Mouse (Mus musculus) ES-E14 (cell line): ENCODE results near the gene Znrf3. TPM values are rescaled to one million over a fixed set of nuclear protein-coding genes. Genes with fewer than 3 reads are reported as not detected.

ENCODE experiments used
- DNase-seq: peaks from one replicate; pipeline ENCODE4 v3.0.0-alpha.2; 2013; ENCODE audit warnings: low read depth, low spot score
- H3K27ac ChIP-seq: 2 replicates; pipeline ENCODE4 v1.5.1; 2012; ENCODE audit warnings: low read depth, mild to moderate bottlenecking, low read length, moderate library complexity, mixed read lengths; ENCODE audit not compliant: poor library complexity, insufficient read depth, severe bottlenecking
- H3K36me3 ChIP-seq: 2 replicates; pipeline ENCODE4 v1.6.1; 2012; ENCODE audit warnings: mild to moderate bottlenecking, low read length, moderate library complexity, mixed read lengths; ENCODE audit not compliant: control insufficient read depth, poor library complexity, insufficient read depth, severe bottlenecking
- H3K4me1 ChIP-seq, 2 experiments: fragments of 150-350 bp in 1 of 2; sonication (generic) in 1 of 2; 2 replicates each; pipeline ENCODE4 v1.6.1; 2012; ENCODE audit warnings: low read length in 2 of 2, mild to moderate bottlenecking in 1 of 2, mixed read lengths in 1 of 2; ENCODE audit not compliant: control insufficient read depth in 2 of 2, insufficient read depth in 2 of 2, poor library complexity in 1 of 2
- H3K4me3 ChIP-seq, 2 experiments: fragments of 150-350 bp in 1 of 2; sonication (generic) in 1 of 2; 2 replicates each; pipeline ENCODE4 v1.5.1; 2012; ENCODE audit warnings: low read length in 2 of 2, low read depth in 1 of 2, mild to moderate bottlenecking in 1 of 2, mixed read lengths in 1 of 2; ENCODE audit not compliant: insufficient read depth in 1 of 2, poor library complexity in 1 of 2, severe bottlenecking in 1 of 2
- H3K9ac ChIP-seq: 2 replicates; pipeline ENCODE4 v1.6.1; 2012; ENCODE audit warnings: low read depth, mild to moderate bottlenecking, low read length, mixed read lengths; ENCODE audit not compliant: poor library complexity, insufficient read depth, severe bottlenecking
- H3K9me3 ChIP-seq: fragments of 150-350 bp; sonication (generic); 2 replicates; pipeline ENCODE4 v1.6.1; 2012; ENCODE audit warnings: low read depth, mild to moderate bottlenecking, low read length; ENCODE audit not compliant: control insufficient read depth, insufficient read depth
- CHD2 ChIP-seq: IDR thresholded peaks from 2 replicates; pipeline ENCODE4 v1.6.1; 2014; ENCODE audit warnings: mild to moderate bottlenecking, low read depth, low read length, inconsistent platforms
- HCFC1 ChIP-seq: IDR thresholded peaks from 2 replicates; pipeline ENCODE4 v1.6.1; 2012; ENCODE audit warnings: low read length, inconsistent platforms, borderline replicate concordance; ENCODE audit not compliant: insufficient read depth
- MAFK ChIP-seq: IDR thresholded peaks from 2 replicates; pipeline ENCODE4 v1.6.1; 2014; ENCODE audit warnings: mild to moderate bottlenecking, low read depth, low read length, inconsistent platforms; ENCODE audit not compliant: insufficient read depth
- ZC3H11A ChIP-seq: IDR thresholded peaks from 2 replicates; pipeline ENCODE4 v1.6.1; 2012; ENCODE audit warnings: low read depth, mild to moderate bottlenecking, inconsistent platforms, low read length, borderline replicate concordance
- ZNF384 ChIP-seq: IDR thresholded peaks from 2 replicates; pipeline ENCODE4 v1.6.1; 2012; ENCODE audit warnings: low read depth, low read length, inconsistent platforms
- in situ Hi-C, 2 experiments: fragments of 600-800 bp; cut with MboI; formaldehyde crosslinking; loops; one replicate each; pipeline ENCODE4 v1.15.1; 2025; ENCODE audit warnings: low sequenced_read_pairs in 2 of 2, inconsistent platforms in 1 of 2; ENCODE audit not compliant: unreplicated experiment in 2 of 2
- total RNA-seq: library from RNA; depleted of rRNA; stranded (reverse); fragments of 300-350 nt; gene quantifications from 2 replicates; pipeline ENCODE4 v1.2.3, GENCODE M21; 2012

The Znrf3 gene
- total RNA-seq, 1 experiment: 15.4 TPM

- Histone ChIP-seq H3K9me3 (no peaks in the 10 kb centered on the region), H3K36me3 (no peaks in the 10 kb centered on the region), H3K27ac (no peak overlapping the region), H3K9ac (no peak overlapping the region), H3K4me1 (no peaks in the 10 kb centered on the region), H3K4me3 (no peak overlapping the region)
- in situ Hi-C loops: no loop called here
- DNase-seq: no peak
- no peak for TF ChIP-seq MAFK
Observed at GRCm38 (mm10) chr11:5307024-5307905, 137.4 kb downstream of the Znrf3 start.

- no peak for TF ChIP-seq CHD2
- TF ChIP-seq HCFC1: no peak
- no peak for TF ChIP-seq ZC3H11A
- no peak for TF ChIP-seq MAFK
- TF ChIP-seq ZNF384: no peak
- no peaks in the 10 kb centered on the region for H3K4me1 ChIP-seq
- no peaks in the 10 kb centered on the region for H3K9me3 ChIP-seq
- no peak overlapping the region for H3K4me3 ChIP-seq
- no peak overlapping the region for H3K27ac ChIP-seq
- no peak for DNase-seq
- no peak overlapping the region for H3K9ac ChIP-seq
- in situ Hi-C loops: no loop called here
- no peaks in the 10 kb centered on the region for H3K36me3 ChIP-seq
Observed at GRCm38 (mm10) chr11:5306017-5306416, 138.6 kb downstream of the Znrf3 start.

- DNase-seq: no peak
- no peaks in the 10 kb centered on the region for H3K9me3 ChIP-seq
- no peak overlapping the region for H3K4me3 ChIP-seq
- H3K4me1 ChIP-seq: no peaks in the 10 kb centered on the region
- no peak overlapping the region for H3K27ac ChIP-seq
- no peak overlapping the region for H3K9ac ChIP-seq
- H3K36me3 ChIP-seq: no peaks in the 10 kb centered on the region
- TF ChIP-seq CHD2 (no peak), MAFK (no peak), HCFC1 (no peak), ZC3H11A (no peak), ZNF384 (no peak)
- in situ Hi-C loops: no loop called here
Observed at GRCm38 (mm10) chr11:5304526-5304925, 140.1 kb downstream of the Znrf3 start.

GRCm38 (mm10) chr11:5298007-5298372, 146.7 kb downstream of the Znrf3 start:
- Histone ChIP-seq H3K27ac (no peak overlapping the region), H3K4me3 (no peak overlapping the region), H3K9me3 (no peaks in the 10 kb centered on the region), H3K9ac (no peak overlapping the region), H3K36me3 (no peaks in the 10 kb centered on the region), H3K4me1 (no peaks in the 10 kb centered on the region)
- in situ Hi-C loops: loop anchor here (10.0 to 25.0 kb wide), 2 partner anchors 157 to 164 kb away; no protein-coding TSS in a partner anchor
- no peak for TF ChIP-seq HCFC1
- no peak for TF ChIP-seq MAFK
- no peak for TF ChIP-seq CHD2
- no peak for TF ChIP-seq ZC3H11A
- TF ChIP-seq ZNF384: no peak
- DNase-seq: no peak
